Mouse (Mus musculus) gastrocnemius, postnatal 25 days (tissue): ENCODE data around the gene Cyp4f18. TPM values are rescaled to one million over a fixed set of nuclear protein-coding genes. Genes with fewer than 3 reads are reported as not detected.
"Not testable (repeated sequence)": the region's sequence is repeated elsewhere in the genome, so short reads cannot be mapped to it uniquely, and the experiment has no call there.

Experiments
- DNase-seq: peaks from one replicate; pipeline ENCODE4 v3.0.0; 2022
- total RNA-seq, 2 experiments: library from RNA; stranded (reverse); gene quantifications; 1 replicate in 1 of 2; 2 replicates in 1 of 2; pipeline ENCODE4 v1.2.3; 2021

Cyp4f18 gene
- total RNA-seq, 2 experiments from 2014 or later = 0.36 to 0.40 TPM

DNA sequence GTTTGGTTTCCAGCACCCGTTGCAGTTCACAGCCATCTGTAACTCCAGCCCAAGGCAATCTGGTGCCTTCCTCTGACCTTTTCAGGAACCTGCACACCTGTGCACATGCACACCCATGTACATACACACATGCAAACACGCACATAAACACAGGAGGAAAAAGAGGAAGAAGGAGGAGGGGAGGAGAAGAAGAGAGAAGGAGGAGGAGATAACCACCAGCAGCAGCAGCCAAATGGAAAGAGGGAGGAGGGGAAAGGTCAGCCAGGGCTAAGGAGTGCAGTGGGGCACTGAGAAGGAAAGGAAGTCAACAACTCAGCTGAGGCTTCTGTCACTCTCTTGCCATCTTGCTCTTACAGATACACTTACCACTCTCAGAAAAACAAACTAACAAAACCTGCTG is 28.4 kb downstream of the Cyp4f18 start:
- no peak for DNase-seq

- no peak for DNase-seq
Observed at GRCm38 (mm10) chr8:71974211-71974610, 35.2 kb downstream of the Cyp4f18 start.

- no peak for DNase-seq
Observed at GRCm38 (mm10) chr8:71971945-71972344, 37.5 kb downstream of the Cyp4f18 start.

GRCm38 (mm10) chr8:71968636-71969035 is 40.8 kb downstream of the Cyp4f18 start:
- no peak for DNase-seq

GRCm38 (mm10) chr8:71968100-71968499 is 41.3 kb downstream of the Cyp4f18 start:
- DNase-seq = no peak

DNA sequence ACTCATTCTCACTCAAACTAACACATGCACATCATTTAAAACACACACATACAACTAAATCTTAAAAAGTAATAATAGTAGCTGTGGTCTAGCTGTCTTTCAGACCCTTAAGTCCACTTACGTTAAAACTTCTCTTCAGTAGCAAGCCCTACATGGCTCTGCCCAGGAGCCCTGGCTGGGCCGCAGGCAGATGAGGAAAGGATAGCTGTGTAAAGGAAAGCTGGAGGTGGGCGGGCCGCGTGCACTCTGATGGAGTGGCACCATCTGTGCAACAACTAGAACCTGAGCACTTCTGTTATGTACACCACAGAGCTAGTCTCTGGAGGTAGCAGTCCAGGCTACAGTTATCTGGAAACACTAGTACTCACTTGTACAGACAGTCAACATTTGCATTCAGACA is 42.2 kb downstream of the Cyp4f18 start:
- no peak for DNase-seq

DNA sequence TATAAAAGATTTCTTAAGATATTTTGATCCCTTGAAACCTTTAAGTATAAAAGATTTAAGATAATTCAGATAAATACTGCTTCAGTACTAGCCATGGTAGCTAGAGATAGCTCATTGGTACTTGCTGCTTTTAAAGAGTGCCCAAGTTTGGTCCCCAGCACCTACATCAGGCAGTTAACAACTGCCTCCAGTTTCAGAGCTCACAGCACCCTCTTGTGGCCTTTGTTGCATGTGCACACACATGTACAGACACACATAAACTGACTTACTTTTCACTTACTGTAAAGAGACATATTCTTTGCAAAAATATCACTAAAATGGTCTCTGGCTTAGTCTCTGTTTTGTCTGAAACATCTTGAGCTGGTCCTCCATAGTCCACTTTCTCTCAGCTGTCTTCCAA is 43.0 kb downstream of the Cyp4f18 start:
- no peak for DNase-seq

GRCm38 (mm10) chr8:71965166-71965565 is 44.3 kb downstream of the Cyp4f18 start:
- DNase-seq = no peak

GRCm38 (mm10) chr8:71964051-71964450 is 45.4 kb downstream of the Cyp4f18 start:
- no peak for DNase-seq

- no peak for DNase-seq
Observed at GRCm38 (mm10) chr8:71961796-71962195, 47.6 kb downstream of the Cyp4f18 start.

DNA sequence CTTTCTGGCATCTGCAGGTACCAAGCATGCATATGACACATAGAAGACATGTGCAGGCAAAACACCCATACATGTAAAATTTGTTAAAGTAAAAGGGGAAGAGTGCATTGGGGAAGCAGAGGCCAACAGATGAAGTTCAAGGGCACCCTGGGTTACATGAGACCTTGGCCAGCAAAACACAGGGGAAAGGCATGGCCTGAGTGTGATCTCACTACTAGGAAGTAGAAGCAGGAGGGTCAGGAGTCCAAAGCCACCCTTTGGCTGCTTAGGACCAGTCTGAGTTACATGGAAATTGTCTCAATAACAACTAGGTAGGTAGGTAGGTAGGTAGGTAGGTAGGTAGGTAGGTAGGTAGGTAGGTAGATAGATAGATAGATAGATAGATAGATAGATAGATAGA is 48.9 kb downstream of the Cyp4f18 start:
- DNase-seq = no peak

DNA sequence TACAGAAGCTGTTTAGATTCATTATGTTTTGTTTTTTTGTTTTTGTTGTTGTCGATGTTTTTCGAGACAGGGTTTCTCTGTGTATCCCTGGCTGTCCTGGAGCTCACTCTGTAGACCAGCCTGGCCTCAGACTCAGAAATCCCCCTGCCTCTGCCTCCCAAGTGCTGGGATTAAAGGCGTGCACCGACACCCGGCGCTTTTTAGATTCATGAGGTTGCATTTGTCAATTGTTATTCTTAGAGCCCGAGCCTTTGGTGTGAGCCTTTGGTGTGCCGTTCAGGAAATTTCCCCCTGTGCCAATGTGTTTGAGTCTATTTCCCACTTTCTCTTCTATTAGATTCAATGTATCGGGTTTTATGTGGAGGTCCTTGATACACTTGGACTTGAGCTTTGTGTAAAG is 54.8 kb downstream of the Cyp4f18 start:
- no peak for DNase-seq

- DNase-seq = not testable (repeated sequence)
Observed at GRCm38 (mm10) chr8:71952961-71953700, 56.3 kb downstream of the Cyp4f18 start.

GRCm38 (mm10) chr8:71952489-71952888 is 56.9 kb downstream of the Cyp4f18 start:
- no peak for DNase-seq

GRCm38 (mm10) chr8:71951436-71952161 is 57.8 kb downstream of the Cyp4f18 start:
- no peak for DNase-seq

DNA sequence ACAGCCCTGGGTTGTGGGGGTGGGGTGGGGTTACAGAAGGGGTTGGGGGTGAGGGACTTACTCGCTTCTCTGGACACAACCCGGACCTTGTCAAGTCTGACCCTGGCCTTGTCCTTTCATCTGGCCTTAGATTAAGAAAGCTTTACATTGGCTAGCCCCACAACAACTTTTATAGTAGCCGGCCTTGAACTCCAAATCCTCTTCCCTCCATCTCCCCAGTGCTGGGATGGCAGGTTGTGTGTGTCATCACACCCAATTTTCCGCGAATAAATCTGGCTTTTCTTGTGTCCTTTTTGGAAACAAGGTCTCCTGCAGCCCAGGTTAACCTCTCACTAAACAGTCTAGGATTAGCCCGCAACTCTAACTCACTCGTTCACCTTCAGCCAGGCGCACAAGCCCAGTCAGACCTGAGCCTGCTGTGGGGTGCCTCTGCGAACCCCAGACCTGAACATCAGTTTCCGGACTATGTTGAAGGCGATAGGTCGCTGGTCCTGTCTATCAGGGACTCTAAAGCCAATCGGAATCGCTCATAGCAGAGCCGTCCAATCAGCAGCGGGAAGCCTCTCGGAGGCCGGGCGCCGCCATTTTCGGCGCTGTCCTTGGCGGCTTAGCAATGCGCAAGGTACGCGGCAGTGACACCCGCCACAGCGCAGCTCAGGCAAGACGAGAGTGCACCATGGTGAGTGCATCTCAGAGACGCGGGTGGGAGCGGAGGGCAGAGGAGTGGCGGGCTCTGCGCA is 58.8 kb downstream of the Cyp4f18 start, which contains the start of gene Zfp961:
Gene Zfp961 (plus strand): TSS at position 557 of the 740 bp plus-strand sequence.
- DNase-seq = peak; percentile 96

DNA sequence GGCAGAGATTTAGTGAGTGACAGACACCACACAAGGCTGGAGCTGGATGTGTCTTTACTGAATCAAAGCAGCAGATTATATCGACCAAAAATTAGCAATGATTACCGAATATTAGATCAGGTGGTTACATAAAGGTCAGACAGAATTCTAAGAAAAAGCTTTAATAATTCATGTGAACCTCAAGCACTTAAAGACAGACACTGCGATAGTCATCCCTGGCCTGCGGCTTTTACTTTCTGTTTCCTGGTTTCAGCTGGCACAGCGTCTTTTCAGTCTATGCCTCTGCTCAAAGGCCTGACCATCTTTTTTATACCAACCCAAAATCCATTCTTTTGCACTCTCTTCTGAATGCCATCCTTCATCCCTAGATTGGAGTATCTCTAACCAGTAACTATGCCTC is 60.8 kb downstream of the Cyp4f18 start:
- DNase-seq = no peak

GRCm38 (mm10) chr8:71941776-71942175 is 67.7 kb downstream of the Cyp4f18 start:
- DNase-seq = no peak

DNA sequence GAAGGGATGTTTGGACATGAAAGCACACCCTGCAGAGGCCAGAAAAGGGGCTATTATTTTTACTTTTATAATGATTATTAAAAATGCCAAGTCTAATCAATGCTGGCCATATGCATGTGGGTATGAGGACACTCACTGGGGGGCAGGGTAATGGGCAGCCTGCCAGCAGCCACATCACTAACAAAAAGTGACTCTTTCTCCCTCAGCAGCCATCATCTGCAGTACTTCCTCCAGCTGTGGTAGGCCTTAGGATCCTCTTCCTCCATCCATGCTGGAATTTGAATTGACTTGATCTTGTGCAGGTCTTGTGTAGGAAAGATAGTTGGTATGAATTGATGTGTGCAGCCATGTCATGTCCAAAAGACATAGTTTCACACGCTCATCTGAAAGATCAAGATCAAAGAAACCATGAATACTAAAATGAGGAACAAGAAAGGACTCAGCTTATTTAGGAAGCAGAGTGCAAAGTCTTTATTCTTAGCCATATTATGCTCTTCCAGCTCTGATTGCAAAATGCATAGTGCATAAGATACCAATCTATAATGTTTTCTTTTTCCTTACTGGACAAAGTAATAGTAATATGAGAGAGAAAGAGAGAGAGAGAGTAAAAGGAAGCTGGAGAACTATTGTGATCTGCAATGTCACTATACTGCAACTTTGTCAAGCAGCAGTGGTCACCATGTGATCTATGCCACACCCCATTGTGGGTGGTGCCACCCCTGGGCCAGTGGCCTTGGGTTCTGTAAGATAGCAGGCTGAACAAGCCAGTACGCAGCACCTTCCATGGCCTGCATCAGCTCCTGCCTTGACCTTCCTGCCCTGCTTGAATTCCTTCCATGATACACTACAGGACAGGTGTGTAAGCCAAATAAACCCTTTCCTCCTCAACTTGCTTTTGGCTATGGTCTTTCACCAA is 68.9 kb downstream of the Cyp4f18 start:
- DNase-seq = no peak
